Mouse (Mus musculus) liver, embryonic 15.5 days (tissue): ENCODE measurements at regions not wholly inside any gene's neighbourhood (a gene's known extent, or its start where the extent isn't known, plus 50 kb on each side); places are given as distances from the start of the nearest gene placed in this dataset.

ENCODE experiments used
- ATAC-seq: fragments of 200-750 bp; cut with Nextera tagmentation; 2 replicates; pipeline ENCODE4 v1.8.0; 2017; ENCODE audit warnings: moderate number of reproducible peaks, mild to moderate bottlenecking, moderate library complexity; ENCODE audit not compliant: insufficient read depth
- H3K27ac ChIP-seq: fragments of 300-500 bp; sonication (generic); replicated peaks from 2 replicates; pipeline ENCODE4 v1.5.1; 2015; ENCODE audit warnings: mild to moderate bottlenecking, inconsistent platforms
- H3K27me3 ChIP-seq: fragments of 300-500 bp; sonication (generic); 2 replicates; pipeline ENCODE4 v1.6.1; 2015; ENCODE audit warnings: mild to moderate bottlenecking, inconsistent platforms
- H3K36me3 ChIP-seq: fragments of 300-500 bp; sonication (generic); replicated peaks from 2 replicates; pipeline ENCODE4 v1.6.1; 2015; ENCODE audit warnings: moderate library complexity, mild to moderate bottlenecking, inconsistent platforms
- H3K4me1 ChIP-seq: fragments of 300-500 bp; sonication (generic); replicated peaks from 2 replicates; pipeline ENCODE4 v1.6.1; 2015; ENCODE audit warnings: inconsistent platforms
- H3K4me2 ChIP-seq: fragments of 300-500 bp; sonication (generic); 2 replicates; pipeline ENCODE4 v1.6.1; 2015; ENCODE audit warnings: moderate library complexity, mild to moderate bottlenecking, inconsistent platforms
- H3K4me3 ChIP-seq: fragments of 300-500 bp; sonication (generic); replicated peaks from 2 replicates; pipeline ENCODE4 v1.5.1; 2015; ENCODE audit warnings: mild to moderate bottlenecking, inconsistent platforms
- H3K9ac ChIP-seq: fragments of 300-500 bp; sonication (generic); 2 replicates; pipeline ENCODE4 v1.6.1; 2015; ENCODE audit warnings: moderate library complexity, mild to moderate bottlenecking, inconsistent platforms
- H3K9me3 ChIP-seq: fragments of 300-500 bp; sonication (generic); replicated peaks from 2 replicates; pipeline ENCODE4 v1.6.1; 2016; ENCODE audit warnings: inconsistent platforms
- WGBS: fragments of 180-500 bp; shearing (Covaris S2); methylation state at CpG from one replicate; pipeline ENCODE4 v1.1.7; 2015; ENCODE audit warnings: mixed read lengths; ENCODE audit not compliant: insufficient replicate concordance; 5-methylcytosine and 5-hydroxymethylcytosine counted together

DNA sequence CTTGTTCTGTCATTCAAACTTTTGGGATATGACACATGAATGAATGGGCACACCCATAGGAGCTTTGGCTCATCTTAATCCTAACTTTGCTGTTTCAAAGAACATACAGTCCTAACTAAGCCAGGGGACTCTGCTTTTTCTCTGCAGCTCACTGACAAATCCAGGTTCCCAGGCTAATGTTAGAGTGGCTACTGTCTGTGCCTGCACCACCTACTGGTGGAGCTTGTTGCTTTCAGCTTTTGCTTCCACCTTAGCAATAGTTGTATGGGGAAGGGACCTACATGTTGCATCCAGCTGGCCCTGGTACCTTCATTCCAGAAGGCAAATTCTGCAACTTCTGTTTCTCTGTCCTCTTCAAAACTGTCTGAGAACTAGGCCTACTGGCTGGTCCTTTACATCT lies 566.8 kb upstream of the Castor2 start:
- Histone ChIP-seq H3K4me1 (no peaks in the 10 kb centered on the region), H3K9ac (no peak overlapping the region), H3K27me3 (no peaks in the 10 kb centered on the region), H3K27ac (no peak overlapping the region), H3K4me2 (no peak overlapping the region), H3K36me3 (no peaks in the 10 kb centered on the region), H3K9me3 (no peaks in the 10 kb centered on the region), H3K4me3 (no peak overlapping the region)
- no peak for ATAC-seq

DNA sequence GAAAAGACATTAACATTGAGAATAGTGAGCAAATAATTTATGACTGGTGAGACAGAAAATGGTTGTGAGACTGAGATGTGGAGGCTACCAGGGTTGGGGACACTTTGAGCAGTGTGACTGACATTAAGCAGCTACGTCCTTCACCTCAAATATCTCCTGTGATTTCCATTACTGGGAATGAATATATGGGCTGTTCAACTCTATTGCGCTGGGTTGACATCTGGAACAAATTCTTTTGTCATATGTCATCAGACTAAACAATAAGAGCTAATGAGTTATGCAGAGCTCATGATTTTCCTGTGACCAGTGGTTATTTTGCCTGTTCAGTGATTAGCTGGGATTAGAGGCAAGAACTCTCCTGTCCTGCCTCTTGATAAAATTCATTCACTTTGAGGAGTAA lies 593.9 kb upstream of the Castor2 start:
- Histone ChIP-seq H3K27ac (no peak overlapping the region), H3K36me3 (no peaks in the 10 kb centered on the region), H3K4me1 (no peaks in the 10 kb centered on the region), H3K4me3 (no peak overlapping the region), H3K9ac (no peak overlapping the region), H3K9me3 (no peaks in the 10 kb centered on the region), H3K27me3 (no peaks in the 10 kb centered on the region), H3K4me2 (no peak overlapping the region)
- 43% methylated on average over 2 of the region's 2 CpGs for WGBS
- no peak for ATAC-seq

DNA sequence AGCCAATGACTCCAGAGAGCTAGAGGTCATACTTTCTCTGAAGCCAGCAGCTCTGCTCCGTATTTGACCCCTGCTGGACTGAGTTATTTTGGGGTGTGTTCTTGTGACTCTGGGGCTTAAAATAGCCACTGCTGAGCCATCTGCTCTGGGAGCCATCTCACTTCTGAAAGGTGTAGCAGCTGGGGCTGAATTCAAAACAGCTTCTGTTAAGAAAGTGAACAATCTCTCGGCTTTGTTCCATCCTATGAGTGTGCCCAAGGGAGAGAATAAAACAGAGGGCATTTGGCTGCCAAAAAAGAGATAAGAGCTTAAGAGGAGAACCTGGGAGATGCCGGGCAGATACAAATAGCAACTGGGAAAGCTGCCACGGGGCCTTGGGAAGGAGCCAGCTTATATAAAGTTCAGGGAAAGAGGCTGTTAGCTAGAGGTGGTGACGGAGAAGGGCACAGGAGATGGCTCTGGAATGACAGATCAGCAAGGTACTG lies 611.7 kb upstream of the Castor2 start:
- Histone ChIP-seq H3K9me3 (no peaks in the 10 kb centered on the region), H3K27me3 (no peaks in the 10 kb centered on the region), H3K4me1 (no peaks in the 10 kb centered on the region), H3K36me3 (no peaks in the 10 kb centered on the region), H3K4me3 (no peak overlapping the region), H3K4me2 (no peak overlapping the region), H3K27ac (no peak overlapping the region), H3K9ac (no peak overlapping the region)
- ATAC-seq = no peak
- 41% methylated on average over 5 of the region's 5 CpGs for WGBS

DNA sequence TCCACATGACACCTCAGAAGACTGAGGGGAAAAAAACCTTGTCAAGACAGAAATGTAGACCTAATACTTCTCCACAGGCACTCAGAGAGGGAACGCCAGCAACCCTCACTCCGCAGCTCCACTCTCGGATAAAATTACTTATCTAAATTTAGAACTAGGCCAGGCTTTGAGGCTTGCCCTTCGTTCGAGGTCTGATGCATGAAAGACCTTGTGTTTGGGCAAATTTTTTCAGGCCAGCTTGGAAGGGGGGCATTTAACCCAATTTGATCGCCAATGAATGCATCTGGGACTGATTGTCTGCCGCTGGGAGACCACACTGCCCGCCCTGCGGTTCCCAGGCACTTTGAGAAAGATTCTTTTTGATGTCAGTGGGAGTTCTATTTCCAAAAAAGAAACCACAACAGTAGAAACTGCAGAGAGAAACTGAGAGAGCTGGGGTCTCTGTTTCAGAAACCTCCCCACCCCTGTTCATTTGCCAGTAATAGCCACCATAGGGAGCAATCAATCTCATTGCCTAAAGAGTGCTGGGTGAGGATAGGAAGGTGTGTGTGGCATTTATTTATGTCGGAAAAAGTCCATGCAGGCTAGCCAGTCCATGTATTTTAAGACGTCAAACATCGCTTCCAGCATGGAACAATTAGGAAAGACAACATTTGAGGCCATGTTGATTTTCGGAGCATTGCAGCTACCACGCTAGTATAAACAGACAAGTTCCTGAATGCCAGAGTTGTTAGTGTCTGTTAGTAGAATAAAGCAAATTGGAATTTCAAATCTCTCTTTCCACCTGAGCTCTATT lies 617.0 kb upstream of the Castor2 start:
- no peak for ATAC-seq
- Histone ChIP-seq H3K4me1 (no peaks in the 10 kb centered on the region), H3K9me3 (no peaks in the 10 kb centered on the region), H3K27me3 (no peaks in the 10 kb centered on the region), H3K4me2 (no peak overlapping the region), H3K9ac (no peak overlapping the region), H3K4me3 (no peak overlapping the region), H3K27ac (no peak overlapping the region), H3K36me3 (no peaks in the 10 kb centered on the region)
- 57% methylated on average over 14 of the region's 14 CpGs for WGBS

DNA sequence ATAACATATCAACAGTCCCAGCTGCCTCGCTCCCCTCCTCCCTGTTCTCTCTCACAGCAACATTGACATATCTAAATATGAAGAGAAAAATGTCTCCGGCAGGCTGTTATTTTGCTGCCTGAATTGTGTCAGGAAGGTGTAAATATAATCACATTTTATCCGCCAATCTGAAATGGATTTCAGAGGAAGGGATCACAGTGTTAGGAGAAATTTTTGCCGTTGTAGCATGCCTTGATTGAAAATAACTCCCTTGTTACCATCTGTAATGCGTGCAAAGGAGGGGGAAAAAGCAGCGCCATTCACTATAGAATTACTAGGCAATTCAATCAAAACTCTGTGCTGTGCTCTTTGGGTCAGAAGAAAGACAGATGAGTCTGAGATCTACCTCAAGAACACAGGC lies 620.3 kb upstream of the Castor2 start:
- no peak overlapping the region for H3K9ac ChIP-seq
- H3K4me2 ChIP-seq = no peak overlapping the region
- no peak overlapping the region for H3K27ac ChIP-seq
- H3K9me3 ChIP-seq = no peaks in the 10 kb centered on the region
- no peak overlapping the region for H3K4me3 ChIP-seq
- no peaks in the 10 kb centered on the region for H3K27me3 ChIP-seq
- ATAC-seq = no peak
- 70% methylated on average over 6 of the region's 6 CpGs for WGBS
- no peaks in the 10 kb centered on the region for H3K4me1 ChIP-seq
- no peaks in the 10 kb centered on the region for H3K36me3 ChIP-seq

DNA sequence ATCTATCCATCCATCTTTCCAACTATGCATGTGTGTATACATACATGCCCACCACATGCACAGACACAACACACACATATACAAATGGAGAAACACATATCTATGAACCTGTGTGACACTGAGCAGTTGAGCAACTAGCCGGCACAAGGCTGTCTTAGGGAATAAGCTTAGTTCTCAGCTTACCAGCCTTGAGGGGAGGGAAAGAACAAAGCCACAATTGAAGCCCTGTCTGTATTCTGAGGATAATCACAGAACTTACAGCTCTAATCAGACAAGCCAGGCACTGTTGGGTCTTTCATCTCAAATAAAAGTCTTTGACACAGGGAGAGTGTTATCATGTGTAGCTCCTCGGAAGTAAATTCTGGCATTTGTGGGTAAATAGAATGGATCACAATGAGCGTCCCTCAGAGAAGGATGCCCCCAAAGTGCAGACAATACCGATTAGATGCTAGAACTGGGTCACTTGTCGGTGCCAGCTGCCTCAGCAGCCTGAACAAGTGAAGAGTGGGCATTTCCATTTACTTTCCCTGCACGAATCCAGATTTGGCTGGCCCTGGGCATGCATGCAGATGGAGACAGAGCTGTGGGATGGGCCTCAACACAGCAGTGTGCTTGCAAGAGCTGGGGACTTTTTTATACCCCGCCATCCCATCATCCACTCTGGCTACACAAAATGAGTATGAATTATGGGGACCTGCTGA lies 646.0 kb upstream of the Castor2 start:
- no peaks in the 10 kb centered on the region for H3K27me3 ChIP-seq
- WGBS = 61% methylated on average over 7 of the region's 7 CpGs
- H3K4me1 ChIP-seq = no peaks in the 10 kb centered on the region
- no peak overlapping the region for H3K27ac ChIP-seq
- no peaks in the 10 kb centered on the region for H3K36me3 ChIP-seq
- H3K9ac ChIP-seq = no peak overlapping the region
- H3K4me2 ChIP-seq = no peak overlapping the region
- no peaks in the 10 kb centered on the region for H3K9me3 ChIP-seq
- ATAC-seq = no peak
- no peak overlapping the region for H3K4me3 ChIP-seq

DNA sequence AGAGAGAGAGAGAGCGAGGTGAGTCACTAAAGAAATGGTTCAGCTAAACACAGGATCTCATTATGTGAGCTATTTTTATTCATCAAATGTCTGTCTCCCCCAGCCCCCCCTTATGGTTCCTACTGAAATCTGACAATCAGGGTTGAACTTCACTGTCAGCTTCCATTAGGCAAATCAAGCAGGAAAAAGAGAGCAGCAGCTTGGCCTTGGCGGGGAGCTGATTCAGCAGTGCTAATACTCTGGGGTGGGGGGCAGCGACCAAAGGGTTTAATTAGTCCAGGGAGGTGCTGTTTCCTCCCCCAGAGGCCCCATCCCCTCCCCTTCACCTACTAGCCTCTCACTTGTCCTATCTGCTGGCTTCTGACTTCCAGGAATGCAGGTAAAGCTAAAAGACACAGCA lies 649.6 kb upstream of the Castor2 start:
- no peaks in the 10 kb centered on the region for H3K9me3 ChIP-seq
- H3K27me3 ChIP-seq = no peaks in the 10 kb centered on the region
- ATAC-seq = no peak
- no peaks in the 10 kb centered on the region for H3K4me1 ChIP-seq
- no peak overlapping the region for H3K27ac ChIP-seq
- WGBS = 48% methylated on average over 3 of the region's 3 CpGs
- no peak overlapping the region for H3K4me3 ChIP-seq
- no peak overlapping the region for H3K4me2 ChIP-seq
- no peaks in the 10 kb centered on the region for H3K36me3 ChIP-seq
- H3K9ac ChIP-seq = no peak overlapping the region

DNA sequence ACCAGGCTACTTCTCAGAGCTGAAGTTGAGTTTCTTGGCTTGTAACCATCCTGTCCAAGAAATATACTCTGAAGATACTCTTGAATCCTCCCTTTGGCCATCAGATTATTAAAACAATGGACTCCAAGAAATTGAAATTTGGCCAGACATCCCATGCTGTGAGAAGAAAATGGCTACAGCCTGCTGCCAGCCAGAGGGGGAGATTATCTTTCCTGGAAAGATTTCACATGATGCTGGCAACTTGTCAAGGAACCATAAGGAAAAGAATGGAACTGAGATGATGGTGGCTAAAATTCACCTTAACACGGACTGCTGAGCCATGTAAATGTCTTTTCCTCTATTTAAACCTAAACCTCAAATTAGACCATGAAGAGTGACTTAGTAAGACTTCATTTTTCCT lies 698.7 kb upstream of the Castor2 start:
- Histone ChIP-seq H3K27ac (no peak overlapping the region), H3K27me3 (no peaks in the 10 kb centered on the region), H3K9ac (no peak overlapping the region), H3K4me3 (no peak overlapping the region), H3K9me3 (no peaks in the 10 kb centered on the region), H3K36me3 (no peaks in the 10 kb centered on the region), H3K4me2 (no peak overlapping the region), H3K4me1 (no peaks in the 10 kb centered on the region)
- 27% methylated on average over 1 of the region's 1 CpGs for WGBS
- no peak for ATAC-seq

DNA sequence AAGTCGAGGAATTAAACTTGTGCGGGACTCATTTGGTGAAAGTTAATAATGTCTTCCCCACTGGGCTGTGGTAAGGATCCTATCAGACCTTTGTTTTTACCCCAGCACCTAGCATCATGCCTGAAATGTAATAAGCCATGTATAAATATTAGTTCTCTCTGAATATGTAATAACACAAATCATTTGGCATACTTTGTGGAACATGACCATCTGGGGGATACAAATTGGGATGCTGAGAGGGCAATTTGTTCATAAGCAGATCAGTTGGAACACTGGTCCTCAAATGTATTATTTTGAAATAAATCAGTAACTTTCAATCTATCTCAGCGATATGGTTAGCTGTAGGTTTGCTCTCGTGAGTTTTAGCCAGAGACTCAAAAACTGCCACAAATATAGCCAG lies 709.6 kb upstream of the Castor2 start:
- 59% methylated on average over 4 of the region's 4 CpGs for WGBS
- no peaks in the 10 kb centered on the region for H3K4me1 ChIP-seq
- H3K4me2 ChIP-seq = no peak overlapping the region
- no peaks in the 10 kb centered on the region for H3K36me3 ChIP-seq
- no peak for ATAC-seq
- no peak overlapping the region for H3K9ac ChIP-seq
- H3K4me3 ChIP-seq = no peak overlapping the region
- H3K27me3 ChIP-seq = no peaks in the 10 kb centered on the region
- no peak overlapping the region for H3K27ac ChIP-seq
- no peaks in the 10 kb centered on the region for H3K9me3 ChIP-seq

DNA sequence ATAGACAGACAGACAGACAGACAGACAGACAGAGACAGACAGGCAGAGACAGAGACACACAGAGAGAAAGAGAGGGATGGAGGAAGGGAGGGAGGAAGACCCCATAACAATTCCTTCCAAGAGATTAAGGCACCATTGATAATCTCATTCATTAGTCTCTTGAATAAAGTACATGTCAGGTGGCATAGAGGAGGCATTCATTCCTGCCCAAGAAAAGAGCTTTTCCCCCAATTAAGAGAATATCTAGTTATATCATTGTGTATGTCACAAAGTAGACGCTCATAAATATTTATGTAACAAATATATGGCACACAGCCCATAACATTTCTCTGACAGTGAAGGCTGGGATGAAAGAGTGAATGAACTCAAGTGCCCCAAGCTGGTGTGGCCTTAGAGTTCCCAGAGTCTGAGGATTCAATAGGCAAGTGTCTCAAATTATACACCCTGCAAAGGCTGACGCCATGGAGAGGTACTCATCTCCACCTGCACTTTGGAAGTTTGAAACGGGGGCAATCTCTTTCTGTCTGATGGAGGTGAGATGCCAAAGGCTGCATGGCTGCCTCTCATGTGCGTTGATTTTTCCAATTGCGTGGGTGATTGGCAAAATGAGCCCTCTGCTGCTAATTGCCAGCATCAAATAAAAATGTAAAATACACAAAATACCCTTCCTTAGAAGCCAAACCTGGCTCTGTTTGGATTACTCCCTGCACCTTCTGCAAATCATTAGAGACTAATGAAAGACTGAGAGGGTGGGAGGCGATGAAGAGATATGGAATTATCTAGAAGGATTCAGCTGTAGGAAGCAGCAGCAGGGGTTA lies 710.3 kb upstream of the Castor2 start:
- Histone ChIP-seq H3K27me3 (no peaks in the 10 kb centered on the region), H3K9me3 (no peaks in the 10 kb centered on the region), H3K27ac (no peak overlapping the region), H3K36me3 (no peaks in the 10 kb centered on the region), H3K4me2 (no peak overlapping the region), H3K4me3 (no peak overlapping the region), H3K4me1 (no peaks in the 10 kb centered on the region), H3K9ac (no peak overlapping the region)
- 54% methylated on average over 6 of the region's 6 CpGs for WGBS
- no peak for ATAC-seq
